Mouse (Mus musculus): Measurements from ENCODE around the gene Gm9887.

Gene Gm9887

DNA sequence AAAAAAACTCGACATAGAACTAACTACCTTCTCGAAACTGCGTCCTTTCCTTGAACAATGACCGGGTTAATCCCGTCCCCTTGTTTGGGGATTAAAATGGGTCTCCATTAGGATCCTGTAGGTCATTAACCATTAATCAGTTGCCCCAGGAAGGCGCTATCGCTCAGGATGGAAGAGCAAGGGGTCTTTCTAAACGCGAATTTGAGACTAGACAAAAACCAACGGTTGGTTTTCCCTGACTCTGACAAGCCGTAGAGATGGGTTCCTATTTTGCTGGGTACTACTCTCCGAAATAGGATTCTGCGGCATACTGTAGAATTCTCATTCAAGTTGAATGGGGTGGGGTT, 15.0 kb downstream of the Gm9887 start:
- no peak for DNase-seq

DNA sequence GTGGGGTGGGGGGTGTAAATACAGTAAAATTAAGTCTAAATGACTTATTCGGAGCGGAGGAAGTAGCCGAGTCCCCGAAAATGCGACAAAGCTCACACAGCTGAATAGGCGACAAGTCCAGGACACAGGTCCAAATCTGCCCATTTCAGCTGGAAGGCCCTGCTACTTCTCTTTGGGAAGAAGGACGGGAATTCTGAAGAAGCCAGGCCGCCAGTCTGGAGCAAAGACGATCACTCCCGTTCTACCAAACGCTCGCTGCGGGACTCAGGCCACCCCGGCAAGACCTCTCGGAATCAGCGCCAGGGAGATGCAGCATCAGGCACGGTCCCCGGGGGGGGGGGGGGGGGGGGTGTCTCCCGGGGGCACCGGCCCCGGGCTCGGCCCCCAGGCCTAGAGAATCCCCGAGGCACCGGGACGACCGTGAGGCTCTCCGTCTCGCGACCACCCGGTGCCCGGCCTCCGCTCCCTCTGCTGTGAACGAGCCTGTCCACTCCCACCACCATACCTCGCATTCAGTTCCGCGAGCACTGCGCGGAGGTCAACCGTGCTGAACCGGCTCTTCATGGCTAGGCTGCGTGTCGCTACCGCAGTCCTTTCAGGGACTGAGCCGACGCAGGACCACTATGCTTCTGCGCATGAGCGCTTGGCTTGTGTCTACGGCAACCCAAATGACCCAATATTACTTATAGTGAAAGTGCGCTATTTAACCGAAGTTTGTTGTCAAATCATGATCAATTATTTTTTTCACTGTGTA, 15.5 kb downstream of the Gm9887 start, which contains the start of gene Nemf:
Nemf (minus strand) TSS at position 620 of the 754 bp plus-strand sequence.
- DNase-seq, result peak; percentile 95

DNA sequence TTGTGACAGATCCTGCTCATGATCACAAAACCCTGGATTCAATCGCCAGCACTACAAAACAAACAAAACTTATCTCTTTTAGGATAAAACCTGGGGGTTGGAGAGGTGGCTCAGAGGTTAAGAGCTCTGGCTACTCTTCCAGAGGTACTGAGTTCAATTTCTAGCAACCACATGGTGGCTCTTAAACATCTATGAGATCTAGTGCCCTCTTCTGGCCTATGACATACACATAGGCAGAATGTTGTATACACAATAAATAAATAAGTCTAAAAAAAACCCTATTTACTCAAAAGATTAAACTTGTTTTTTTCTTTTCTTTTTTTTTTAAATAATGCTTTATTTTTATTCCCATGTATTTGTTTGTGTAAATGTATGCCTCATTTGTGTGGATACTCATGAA, 20.6 kb downstream of the Gm9887 start:
- no peak for DNase-seq

DNA sequence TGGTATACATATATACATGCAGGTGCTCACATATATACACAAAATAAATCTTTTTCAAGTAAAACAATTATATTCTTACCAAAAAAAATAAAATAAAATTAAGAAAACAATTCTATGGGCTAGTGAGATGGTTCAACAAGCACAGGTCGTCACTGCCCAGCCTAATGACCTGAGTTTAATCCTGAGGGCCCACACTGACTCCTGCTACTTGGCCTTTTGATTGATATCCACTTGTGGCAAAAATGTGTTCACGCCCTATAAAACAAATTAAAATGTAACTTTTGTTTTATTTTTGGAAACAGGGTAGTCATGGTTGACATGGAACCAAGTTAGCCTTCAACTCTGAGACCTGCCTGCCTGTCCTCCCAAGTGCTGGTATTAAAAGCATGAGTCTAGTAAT, 22.3 kb downstream of the Gm9887 start:
- no peak for DNase-seq

DNA sequence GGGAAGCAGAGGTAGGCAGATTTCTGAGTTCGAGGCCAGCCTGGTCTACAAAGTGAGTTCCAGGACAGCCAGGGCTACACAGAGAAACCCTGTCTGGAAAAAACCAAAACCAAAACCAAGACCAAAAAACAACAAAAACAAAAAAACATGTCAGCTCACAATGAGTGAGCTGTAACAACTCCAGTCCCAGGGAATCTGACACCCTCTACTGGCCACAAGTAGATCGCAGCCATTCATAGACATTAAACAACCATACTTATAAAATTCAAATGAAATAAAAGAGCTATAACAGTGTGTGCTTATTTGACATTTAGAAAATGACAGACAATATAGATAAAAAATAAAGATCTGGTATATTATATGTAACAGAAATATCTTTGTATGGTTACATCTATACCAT, 38.7 kb downstream of the Gm9887 start:
- peak; percentile 44 for DNase-seq

DNA sequence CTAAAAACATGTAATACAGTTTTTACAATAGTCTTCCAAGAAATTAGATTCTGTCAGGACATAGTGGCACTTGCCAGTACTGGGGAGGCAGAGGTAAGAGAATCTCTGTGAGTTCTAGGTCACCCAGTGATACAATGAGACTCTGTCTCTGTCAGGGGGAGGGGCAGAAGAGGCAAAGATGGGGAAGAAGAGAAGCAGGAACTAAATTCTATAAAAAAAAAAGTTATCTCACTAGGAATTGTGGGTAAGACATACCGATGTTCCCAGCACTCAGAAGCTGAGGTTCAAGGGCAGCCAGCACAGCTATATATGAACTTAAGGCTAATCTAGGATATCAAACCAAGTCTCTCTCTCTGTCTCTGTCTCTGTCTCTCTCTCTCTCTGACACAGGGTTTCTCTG, 40.1 kb downstream of the Gm9887 start:
- DNase-seq, result no peak

DNA sequence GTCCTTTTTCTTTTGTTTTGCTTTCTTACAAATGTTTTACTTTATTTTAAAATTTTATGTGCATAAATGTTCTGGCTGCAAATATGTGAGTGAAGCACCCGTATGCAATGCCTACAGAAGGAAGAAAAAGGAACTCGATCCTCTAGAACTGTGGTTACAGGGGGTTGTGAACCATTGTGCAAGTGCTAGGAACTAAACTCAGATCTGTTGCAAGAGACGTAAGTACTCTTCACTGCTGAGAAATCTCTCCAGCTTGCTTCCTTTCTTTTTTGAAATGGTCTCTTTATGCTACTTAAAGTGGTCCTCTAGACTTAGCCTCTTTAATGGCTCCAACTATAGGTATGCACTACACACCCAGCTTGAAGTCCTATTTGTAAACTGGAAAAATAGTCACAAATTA, 41.1 kb downstream of the Gm9887 start:
- no peak for DNase-seq

All from embryo, embryonic 11 days (tissue).